Mouse (Mus musculus) midbrain, postnatal 0 days (tissue): ENCODE data around the gene 4930503B20Rik. TPM values are rescaled to one million over a fixed set of nuclear protein-coding genes. Genes with fewer than 3 reads are reported as not detected.
A peak's percentile ranks its signal among the peaks of the same experiment; 100 is the strongest.

Experiments
- ATAC-seq: fragments of 200-750 bp; cut with Nextera tagmentation; 2 replicates; pipeline ENCODE4 v1.8.0; 2017; ENCODE audit warnings: moderate number of reproducible peaks, mild to moderate bottlenecking, moderate TSS enrichment, moderate library complexity; ENCODE audit not compliant: low FRiP score
- DNase-seq: peaks from one replicate; pipeline ENCODE4 v3.0.0-alpha.2; 2015; ENCODE audit warnings: low spot score
- H3K27ac ChIP-seq: fragments of 300-500 bp; sonication (generic); 2 replicates; pipeline ENCODE4 v1.5.1; 2014; ENCODE audit warnings: low read depth, mild to moderate bottlenecking, low read length, mixed read lengths
- H3K27me3 ChIP-seq: fragments of 300-500 bp; sonication (generic); 2 replicates; pipeline ENCODE4 v1.6.1; 2014; ENCODE audit warnings: low read length, control low read depth, mixed read lengths; ENCODE audit not compliant: insufficient read depth
- H3K36me3 ChIP-seq: fragments of 300-500 bp; sonication (generic); 2 replicates; pipeline ENCODE4 v1.6.1; 2014; ENCODE audit warnings: low read length, control low read depth, mixed read lengths; ENCODE audit not compliant: insufficient read depth
- H3K4me1 ChIP-seq: fragments of 300-500 bp; sonication (generic); 2 replicates; pipeline ENCODE4 v1.6.1; 2014; ENCODE audit warnings: mild to moderate bottlenecking, control low read depth, antibody characterized with exemption, low read length, mixed read lengths; ENCODE audit not compliant: insufficient read depth
- H3K4me2 ChIP-seq: fragments of 300-500 bp; sonication (generic); 2 replicates; pipeline ENCODE4 v1.6.1; 2014; ENCODE audit warnings: low read depth, mild to moderate bottlenecking, low read length, mixed read lengths; ENCODE audit not compliant: poor library complexity, severe bottlenecking
- H3K4me3 ChIP-seq: fragments of 300-500 bp; sonication (generic); 2 replicates; pipeline ENCODE4 v1.5.1; 2014; ENCODE audit warnings: low read depth, mild to moderate bottlenecking, low read length, moderate library complexity
- H3K9ac ChIP-seq: fragments of 300-500 bp; sonication (generic); replicated peaks from 2 replicates; pipeline ENCODE4 v1.6.1; 2014; ENCODE audit warnings: mild to moderate bottlenecking, low read length, moderate library complexity, mixed read lengths; ENCODE audit not compliant: poor library complexity, severe bottlenecking
- H3K9me3 ChIP-seq: fragments of 300-500 bp; sonication (generic); 2 replicates; pipeline ENCODE4 v1.6.1; 2016; ENCODE audit warnings: low read length, control low read depth
- CTCF ChIP-seq: IDR thresholded peaks from 2 replicates; pipeline ENCODE4 v1.5.1; 2016; ENCODE audit warnings: antibody characterized with exemption, mild to moderate bottlenecking
- WGBS: fragments of 180-500 bp; shearing (Covaris S2); extraction: QIAGEN DNeasy Blood & Tissue Kit; methylation state at CpG from one replicate; pipeline ENCODE4 v1.1.7; 2014; 5-methylcytosine and 5-hydroxymethylcytosine counted together
- polyA plus RNA-seq: library from polyadenylated mRNA; unstranded; fragments of >200 nt; fragmentation: Nextera tagmentation; extraction: Ambion mirVana; gene quantifications from 2 replicates; pipeline ENCODE4 v1.2.1, GENCODE M21; 2015
- total RNA-seq: library from RNA; depleted of rRNA; stranded (reverse); fragments of >200 nt; gene quantifications from 2 replicates; pipeline ENCODE4 v1.2.3, GENCODE M21; 2014

Gene 4930503B20Rik
- total and polyA plus RNA-seq, 2 experiments from 2014 or later = not detected

- Histone ChIP-seq H3K4me1 (no peaks in the 10 kb centered on the region), H3K27me3 (no peaks in the 10 kb centered on the region), H3K4me3 (peak within 1 kb of the TSS; percentile 44), H3K9me3 (no peaks in the 10 kb centered on the region), H3K4me2 (peak within 1 kb of the TSS; percentile 70), H3K27ac (no peak within 1 kb of the TSS), H3K9ac (0 out of 2 replicates have a peak within 1 kb of the TSS, but pooled peaks have one; percentile 29), H3K36me3 (no peaks in the 10 kb centered on the region)
- WGBS = 5% methylated on average over 50 of the region's 50 CpGs
- peak; percentile 83 for ATAC-seq
- DNase-seq = peak; percentile 72
- TF ChIP-seq CTCF = peak; percentile 22
These were observed 33.9 kb upstream of the 4930503B20Rik start, which contains the start of gene Samd13 for GRCm38 (mm10) chr3:146684811-146685675. Gene Samd13 (minus strand): TSS chr3:146685592.

- H3K27ac ChIP-seq = no peak overlapping the region
- no peaks in the 10 kb centered on the region for H3K27me3 ChIP-seq
- WGBS = 81% methylated on average over 2 of the region's 2 CpGs
- no peaks in the 10 kb centered on the region for H3K4me1 ChIP-seq
- H3K4me3 ChIP-seq = no peak overlapping the region
- H3K9ac ChIP-seq = no peak overlapping the region
- TF ChIP-seq CTCF = no peak
- H3K4me2 ChIP-seq = no peak overlapping the region
- ATAC-seq (no peak), DNase-seq (no peak)
- no peaks in the 10 kb centered on the region for H3K36me3 ChIP-seq
- H3K9me3 ChIP-seq = no peaks in the 10 kb centered on the region
These were observed 32.0 kb upstream of the 4930503B20Rik start for GRCm38 (mm10) chr3:146683095-146683494.

- no peaks in the 10 kb centered on the region for H3K4me1 ChIP-seq
- ATAC-seq = 0 out of 2 replicates have a peak, but pooled peaks have one; percentile 22
These were observed 31.1 kb upstream of the 4930503B20Rik start for GRCm38 (mm10) chr3:146682140-146682651.

GRCm38 (mm10) chr3:146681696-146682095, 30.6 kb upstream of the 4930503B20Rik start:
- Histone ChIP-seq H3K27me3 (no peaks in the 10 kb centered on the region), H3K4me1 (no peaks in the 10 kb centered on the region), H3K27ac (no peak overlapping the region), H3K9ac (0 out of 2 replicates have a peak overlapping the region, but pooled peaks have one; percentile 24), H3K9me3 (no peaks in the 10 kb centered on the region), H3K4me3 (peak overlapping the region; percentile 30; the same call in 1 of the 2 replicates), H3K36me3 (no peaks in the 10 kb centered on the region), H3K4me2 (peak overlapping the region; percentile 48)
- TF ChIP-seq CTCF = no peak
- no peak for ATAC-seq
- DNase-seq = no peak
- WGBS = 51% methylated on average over 8 of the region's 8 CpGs

More at GRCm38 (mm10) chr3:146682140-146682651, 31.1 kb upstream of the 4930503B20Rik start:
- Histone ChIP-seq H3K4me3 (peak overlapping the region; percentile 30), H3K27ac (no peak overlapping the region), H3K9me3 (no peaks in the 10 kb centered on the region), H3K9ac (0 out of 2 replicates have a peak overlapping the region, but pooled peaks have one; percentile 33), H3K36me3 (no peaks in the 10 kb centered on the region), H3K4me2 (peak overlapping the region; percentile 48), H3K27me3 (no peaks in the 10 kb centered on the region)
- peak; percentile 76 for DNase-seq
- no peak for TF ChIP-seq CTCF
- 22% methylated on average over 13 of the region's 13 CpGs for WGBS

GRCm38 (mm10) chr3:146680625-146681024, 29.5 kb upstream of the 4930503B20Rik start:
- TF ChIP-seq CTCF = no peak
- Histone ChIP-seq H3K36me3 (no peaks in the 10 kb centered on the region), H3K4me2 (no peak overlapping the region), H3K4me1 (no peaks in the 10 kb centered on the region), H3K4me3 (no peak overlapping the region), H3K9ac (no peak overlapping the region), H3K27me3 (no peaks in the 10 kb centered on the region), H3K9me3 (no peaks in the 10 kb centered on the region), H3K27ac (no peak overlapping the region)
- ATAC-seq (no peak), DNase-seq (no peak)
- WGBS = 90% methylated on average over 13 of the region's 13 CpGs

GRCm38 (mm10) chr3:146679646-146680045, 28.5 kb upstream of the 4930503B20Rik start:
- Histone ChIP-seq H3K4me2 (no peak overlapping the region), H3K27me3 (no peaks in the 10 kb centered on the region), H3K9me3 (no peaks in the 10 kb centered on the region), H3K27ac (no peak overlapping the region), H3K4me3 (no peak overlapping the region), H3K4me1 (no peaks in the 10 kb centered on the region), H3K9ac (no peak overlapping the region), H3K36me3 (no peaks in the 10 kb centered on the region)
- DNase-seq (no peak), ATAC-seq (no peak)
- TF ChIP-seq CTCF = no peak
- WGBS = 94% methylated on average over 16 of the region's 16 CpGs
